ENCODE assay signal across 16 mouse cellular contexts in the genomic region with DNA sequence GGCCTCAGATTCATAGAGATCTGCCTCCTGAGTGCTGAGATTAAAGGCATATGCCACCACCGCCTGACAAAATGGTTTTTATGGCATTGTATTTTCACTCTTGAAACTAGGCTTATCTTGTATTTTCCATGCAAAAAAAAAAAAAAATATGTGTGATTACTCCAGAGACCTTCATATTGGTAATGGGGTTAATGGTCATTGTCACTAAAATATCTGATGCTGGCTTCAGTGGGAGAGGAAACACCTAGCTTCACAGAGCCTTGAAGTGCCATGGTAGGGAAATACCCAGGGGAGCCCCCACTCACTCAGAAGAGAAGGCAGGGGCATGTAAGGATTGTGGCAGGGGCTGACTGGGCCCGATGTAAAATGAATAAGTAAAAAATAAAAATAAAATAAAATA. TPM values are rescaled to one million over a fixed set of nuclear protein-coding genes. Genes with fewer than 3 reads are reported as not detected.
DNase-seq lines count a peak whose midpoint lies in the region.
"Had no signal": no experiment of that assay in that cellular context is flagged by ENCODE, and none has a peak within 500 bp of the region (broad histone marks: within the 10 kb centered on the region; RNA-seq: fewer than 3 reads in every experiment).

No protein-coding gene starts in this region.

- intact Hi-C loops in heart, postnatal 14 days (cut with DNase I) = no loop called here

- DNase-seq in 3T3-L1 (ENCODE audit: low read depth, low spot score) = peak; percentile 88
- DNase-seq in adipocyte (ENCODE audit: low spot score) = peak; percentile 90
- no peak for DNase-seq in thymus, postnatal 25 days
- DNase-seq in heart, postnatal 14 days = no peak
- DNase-seq: adrenal gland, adult 2 months; adrenal gland, adult 8-10 months; adrenal gland, postnatal 10 days; adrenal gland, postnatal 14 days; adrenal gland, postnatal 25 days; adrenal gland, postnatal 36 days; B cell, adult 2 months; cerebellum, adult 11 months; cerebellum, adult 11-12 months; cerebellum, adult 18-20 months; cerebellum, adult 2 months; cerebellum, adult 8-10 months had no signal

RNA-seq across cellular contexts. Expression of gene Cpsf6, which starts 16.0 kb away (rescaled TPM):
- 10 to 100 TPM; 43.6 to 43.8 TPM for total RNA-seq in heart, postnatal 14 days (2021)

Comparison
In these comparisons a context has a peak if more than half of its experiments do, and no peak if none do; other contexts are left out.
1. DNase-seq: peak in 3T3-L1 (single experiment) and adipocyte (single experiment); none in thymus, postnatal 25 days (single experiment) and heart, postnatal 14 days (0 of 2).